Mouse (Mus musculus) regulatory T cell (primary cell): Measurements from ENCODE around the gene Pex5.

Experiments used
- in situ Hi-C: fragments of 300-600 bp; cut with MboI, MseI; formaldehyde crosslinking; loops from one replicate; pipeline ENCODE4 v1.15.1; 2025; ENCODE audit warnings: high pct_unique_total_duplicates

The Pex5 gene

GRCm38 (mm10) chr6:124414927-124415325, at the start of gene Pex5:
Pex5 (minus strand) TSS chr6:124415067.
- in situ Hi-C loops, result no loop called here

GRCm38 (mm10) chr6:124463881-124464291, 49.0 kb upstream of the Pex5 start:
- in situ Hi-C loops, result no loop called here

DNA sequence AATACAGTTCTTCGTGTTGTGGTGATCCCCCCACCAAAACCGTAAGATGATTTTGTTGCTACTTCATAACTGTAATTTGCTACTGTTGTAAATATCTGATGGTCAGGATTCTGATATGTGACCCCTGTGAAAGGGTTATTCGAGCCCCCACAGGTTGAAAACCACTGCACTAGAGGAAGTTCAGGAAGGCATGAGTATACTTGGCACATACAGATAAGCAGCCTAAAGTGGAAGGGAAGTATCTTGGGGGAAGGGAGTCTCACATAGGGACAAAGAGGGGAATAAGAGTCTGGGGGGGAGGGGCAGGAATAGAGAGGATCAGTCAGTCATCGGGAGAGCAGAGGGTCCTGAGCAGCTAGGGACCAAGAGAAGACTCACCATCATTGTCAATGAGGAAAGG, 44.5 kb upstream of the Pex5 start:
- in situ Hi-C loops, result no loop called here

- in situ Hi-C loops, result no loop called here
Measured at GRCm38 (mm10) chr6:124458505-124458904, 43.6 kb upstream of the Pex5 start.

- in situ Hi-C loops, result no loop called here
Measured at GRCm38 (mm10) chr6:124457827-124458226, 43.0 kb upstream of the Pex5 start.

DNA sequence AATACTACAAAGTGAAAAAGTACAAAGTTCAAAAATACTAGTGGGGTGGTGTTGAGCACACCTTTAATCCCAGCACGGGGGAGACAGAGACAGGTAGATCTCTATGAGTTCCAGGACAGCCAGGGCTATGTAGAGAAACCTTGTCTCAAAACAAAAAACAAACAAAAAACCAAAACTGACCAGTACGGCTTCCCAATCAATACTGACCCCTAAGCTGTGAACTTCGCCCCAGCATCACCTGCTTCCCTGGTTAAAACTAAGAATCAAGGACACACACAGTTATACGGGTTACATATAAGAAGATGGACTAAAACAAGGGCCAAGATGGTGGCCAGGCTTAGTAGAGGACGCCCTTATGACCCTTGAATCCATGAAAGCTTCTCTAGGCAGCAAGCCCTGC, 41.4 kb upstream of the Pex5 start:
- in situ Hi-C loops, result no loop called here

- in situ Hi-C loops, result no loop called here
Measured at GRCm38 (mm10) chr6:124453756-124454155, 38.9 kb upstream of the Pex5 start.

- in situ Hi-C loops, result no loop called here
Measured at GRCm38 (mm10) chr6:124451995-124452394, 37.1 kb upstream of the Pex5 start.

GRCm38 (mm10) chr6:124449668-124450383, 35.0 kb upstream of the Pex5 start:
- in situ Hi-C loops, result no loop called here

GRCm38 (mm10) chr6:124448959-124449667, 34.2 kb upstream of the Pex5 start:
- in situ Hi-C loops, result no loop called here

- in situ Hi-C loops, result no loop called here
Measured at GRCm38 (mm10) chr6:124448186-124448852, 33.5 kb upstream of the Pex5 start.

GRCm38 (mm10) chr6:124447356-124447755, 32.5 kb upstream of the Pex5 start:
- in situ Hi-C loops, result no loop called here

DNA sequence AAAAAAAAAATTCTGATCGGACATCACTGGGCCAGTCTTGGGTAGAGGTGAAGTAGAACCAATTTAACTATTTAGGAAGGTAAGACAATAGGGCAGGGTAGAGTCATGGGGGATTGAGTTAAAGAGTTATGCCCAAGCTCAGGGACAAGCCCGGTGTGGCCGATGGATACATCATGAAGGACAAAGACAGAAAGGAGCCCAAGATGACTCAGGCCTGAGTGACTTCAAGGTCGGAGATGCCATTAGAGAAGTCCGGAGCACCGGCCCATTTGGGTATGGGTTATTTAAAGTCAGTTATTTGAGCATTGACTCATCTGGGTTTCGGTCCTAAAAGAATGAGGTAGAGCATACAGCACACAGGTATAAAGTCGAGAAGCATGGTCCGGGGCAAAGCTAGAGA, 31.6 kb upstream of the Pex5 start:
- in situ Hi-C loops, result no loop called here

DNA sequence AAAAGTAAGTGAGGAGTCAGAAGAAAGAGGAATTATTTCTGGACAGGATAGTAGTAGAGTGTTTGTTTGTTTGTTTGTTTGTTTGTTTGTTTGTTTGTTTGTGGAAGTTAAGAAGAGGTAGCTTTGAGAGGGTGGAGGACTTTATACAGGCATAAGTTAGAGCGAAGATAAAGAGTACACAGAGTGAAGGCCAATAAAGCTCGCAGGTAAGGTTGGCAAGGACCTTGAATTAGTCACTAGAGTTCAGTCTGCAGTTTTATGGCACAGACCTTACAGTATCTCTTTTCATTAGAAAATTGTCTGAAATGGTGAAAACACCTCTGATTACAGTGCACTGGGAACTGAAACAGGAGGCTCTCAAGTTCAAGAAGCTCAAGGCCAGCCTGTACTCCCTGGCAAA, 31.2 kb upstream of the Pex5 start:
- in situ Hi-C loops, result no loop called here

DNA sequence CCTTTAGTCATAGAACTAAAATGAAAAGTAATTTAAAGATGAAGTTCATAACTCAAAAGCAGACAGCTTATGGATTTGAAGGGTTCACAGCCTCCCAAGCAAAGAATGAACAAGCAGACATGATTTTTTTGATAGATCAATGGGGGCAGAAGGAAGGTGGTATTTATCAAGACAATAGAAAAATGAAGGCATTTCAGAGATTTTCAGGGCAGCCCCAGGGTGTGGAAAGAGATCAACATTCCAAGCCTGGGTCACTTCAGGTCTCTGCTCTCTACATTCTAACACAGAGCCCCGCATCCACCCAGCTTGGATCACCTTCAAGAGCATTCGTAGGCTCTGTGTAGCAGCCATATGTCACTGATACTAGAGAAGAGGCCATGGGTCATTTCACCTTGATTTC, 28.5 kb upstream of the Pex5 start:
- in situ Hi-C loops, result no loop called here

DNA sequence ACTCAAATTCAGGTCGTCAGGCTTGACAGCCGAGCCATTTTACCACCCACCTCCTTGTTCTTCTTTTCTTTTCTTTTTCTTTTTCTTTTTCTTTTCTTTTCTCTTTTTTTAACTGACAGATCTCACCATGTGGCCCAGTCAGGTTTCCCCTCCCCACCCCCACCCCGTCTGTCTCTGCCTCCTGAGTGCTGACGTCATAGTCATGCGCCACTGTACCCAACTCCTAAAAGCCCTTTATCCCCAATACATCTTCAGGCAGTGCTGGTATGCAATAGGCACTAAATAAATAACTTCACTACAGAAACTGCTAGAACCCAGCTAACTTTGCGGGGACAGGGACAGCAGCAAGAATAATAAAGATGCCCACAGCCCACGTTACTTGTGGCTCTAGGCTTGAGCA, 21.4 kb upstream of the Pex5 start:
- in situ Hi-C loops, result no loop called here

DNA sequence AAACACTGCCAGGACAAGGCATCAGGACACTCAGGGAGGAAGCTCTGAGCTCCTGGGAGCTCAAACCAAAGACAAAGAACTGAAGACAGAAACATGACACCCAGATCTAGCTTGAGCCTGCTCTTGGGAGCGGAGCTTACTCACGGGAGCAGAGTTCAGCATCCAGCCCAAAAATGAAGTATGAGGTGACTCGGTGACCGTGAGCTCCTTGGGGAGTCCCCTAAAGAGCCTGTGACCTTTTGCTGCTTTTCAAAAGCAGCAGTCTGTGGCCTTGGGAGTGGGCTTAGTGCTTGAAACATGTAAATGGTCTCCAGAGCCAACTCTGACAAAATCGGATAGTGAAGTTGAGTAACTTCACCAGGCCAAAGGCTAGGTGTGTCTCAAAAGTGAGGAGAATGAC, 20.3 kb upstream of the Pex5 start:
- in situ Hi-C loops, result no loop called here

DNA sequence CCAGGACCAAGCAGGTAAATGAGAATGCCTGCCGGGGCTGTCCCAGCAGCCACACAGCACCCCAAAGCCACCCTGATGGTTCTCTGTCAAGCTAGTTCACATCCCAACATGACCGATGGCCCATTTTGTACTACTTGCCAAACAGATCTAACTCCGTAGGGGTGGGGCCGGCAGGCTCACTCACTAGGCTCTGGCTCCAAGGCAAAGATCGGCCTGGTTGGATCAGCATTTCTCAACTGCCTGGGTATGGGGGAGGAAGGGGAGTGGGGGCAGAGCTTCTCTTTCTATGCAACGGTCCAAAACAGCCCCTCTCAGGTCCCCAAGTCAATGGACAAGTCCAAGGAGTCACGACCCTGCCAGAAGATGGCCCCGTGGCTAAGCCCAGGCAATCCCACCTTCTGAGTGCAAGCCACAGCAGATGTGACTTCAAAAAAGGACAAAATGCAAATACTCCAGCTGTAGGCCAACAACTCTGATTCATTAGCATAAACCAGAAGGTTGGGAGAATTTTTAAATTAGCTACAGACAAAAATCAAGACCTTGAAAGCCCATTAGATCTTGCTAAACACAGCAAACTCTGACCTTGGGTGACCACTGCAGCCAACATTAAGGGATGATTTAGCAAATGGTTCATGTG, 18.9 kb upstream of the Pex5 start:
- in situ Hi-C loops, result no loop called here

- in situ Hi-C loops, result no loop called here
Measured at GRCm38 (mm10) chr6:124430784-124431495, 16.1 kb upstream of the Pex5 start.

GRCm38 (mm10) chr6:124430379-124430778, 15.5 kb upstream of the Pex5 start:
- in situ Hi-C loops, result no loop called here

GRCm38 (mm10) chr6:124427791-124428576, 13.1 kb upstream of the Pex5 start:
- in situ Hi-C loops, result no loop called here
